Mouse (Mus musculus) thymus, adult 2 months (tissue): ENCODE measurements around the gene Mapk8.

Experiments used
- CTCF ChIP-seq: fragments of 200-500 bp; IDR thresholded peaks from 2 replicates; pipeline ENCODE4 v1.5.1; 2012; ENCODE audit warnings: mild to moderate bottlenecking, control low read depth, low read length, moderate library complexity, borderline replicate concordance; ENCODE audit not compliant: control insufficient read depth, poor library complexity, insufficient read depth; ENCODE audit errors: extremely low read depth
- POLR2A ChIP-seq: fragments of 200-500 bp; IDR thresholded peaks from 2 replicates; pipeline ENCODE4 v1.6.1; 2012; ENCODE audit warnings: mild to moderate bottlenecking, low read length, control low read depth, moderate library complexity; ENCODE audit not compliant: control insufficient read depth, poor library complexity, insufficient read depth; ENCODE audit errors: extremely low read depth

GRCm38 (mm10) chr14:33378723-33379122, 68.2 kb downstream of the Mapk8 start:
- TF ChIP-seq CTCF: no peak
- no peak for TF ChIP-seq POLR2A
